Mouse (Mus musculus): ENCODE measurements around the gene Vcp.

DNA sequence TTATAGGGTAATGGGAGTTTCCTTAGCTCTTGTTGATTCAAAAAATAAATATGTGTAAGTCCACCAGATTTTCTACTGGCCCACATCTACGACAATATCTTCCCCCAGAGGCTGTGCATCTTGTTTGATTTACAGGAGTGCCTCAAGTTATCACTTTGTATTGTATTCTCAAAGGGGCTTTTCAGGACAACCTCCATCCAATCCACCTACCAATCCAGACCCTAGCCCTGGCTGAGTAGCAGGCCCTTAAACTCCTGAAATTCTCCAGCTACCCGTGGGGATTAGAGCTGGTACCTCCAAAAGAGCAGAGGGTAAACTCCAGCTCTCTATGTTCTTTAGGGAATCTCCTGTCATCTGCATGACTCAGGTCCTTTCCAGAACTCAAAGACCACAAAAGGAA lies 2.3 kb downstream of the Vcp start:
- TF ChIP-seq CTCF (IDR thresholded peaks at IDR 0.05) = no peak
- TF ChIP-seq EP300 (IDR thresholded peaks at IDR 0.05) = no peak

All from lung, postnatal 0 days (tissue).